Mouse (Mus musculus): ENCODE measurements around the gene Sbno2. TPM values are rescaled to one million over a fixed set of nuclear protein-coding genes. Genes with fewer than 3 reads are reported as not detected.

Sbno2 gene
- total RNA-seq, 2 experiments from 2014 or later, result 24.5 to 42.4 TPM

GRCm38 (mm10) chr10:80095547-80095946 is 9.8 kb downstream of the Sbno2 start:
- no peak for ATAC-seq (replicated peaks; ENCODE audit: poor library complexity, severe bottlenecking)

DNA sequence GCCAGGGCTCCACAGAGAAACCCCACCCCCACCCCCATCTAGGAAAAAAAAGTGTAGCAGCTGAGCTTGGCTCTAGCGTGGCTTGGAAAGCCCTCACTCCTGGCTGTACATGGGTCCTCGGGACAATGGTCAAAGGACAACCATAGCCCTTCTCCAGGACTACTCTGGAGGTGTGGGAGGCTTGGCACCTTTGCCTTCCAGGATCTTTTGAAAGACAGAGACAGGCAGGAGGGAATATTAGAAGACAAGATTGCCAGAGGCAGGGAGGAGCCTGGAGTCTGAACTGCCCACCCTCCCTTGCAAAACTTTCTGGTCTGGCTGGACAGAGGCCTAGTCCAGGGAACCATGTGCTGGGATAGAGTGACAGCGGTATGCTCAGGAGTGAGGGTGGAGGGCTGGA is 10.7 kb downstream of the Sbno2 start:
- ATAC-seq (replicated peaks; ENCODE audit: poor library complexity, severe bottlenecking), result no peak

GRCm38 (mm10) chr10:80094085-80094484 is 11.3 kb downstream of the Sbno2 start:
- no peak for ATAC-seq (replicated peaks; ENCODE audit: poor library complexity, severe bottlenecking)

GRCm38 (mm10) chr10:80092690-80093089 is 12.7 kb downstream of the Sbno2 start:
- ATAC-seq (replicated peaks; ENCODE audit: poor library complexity, severe bottlenecking), result no peak

- ATAC-seq (replicated peaks; ENCODE audit: poor library complexity, severe bottlenecking), result no peak
These were observed 13.8 kb downstream of the Sbno2 start for GRCm38 (mm10) chr10:80091527-80091926.

DNA sequence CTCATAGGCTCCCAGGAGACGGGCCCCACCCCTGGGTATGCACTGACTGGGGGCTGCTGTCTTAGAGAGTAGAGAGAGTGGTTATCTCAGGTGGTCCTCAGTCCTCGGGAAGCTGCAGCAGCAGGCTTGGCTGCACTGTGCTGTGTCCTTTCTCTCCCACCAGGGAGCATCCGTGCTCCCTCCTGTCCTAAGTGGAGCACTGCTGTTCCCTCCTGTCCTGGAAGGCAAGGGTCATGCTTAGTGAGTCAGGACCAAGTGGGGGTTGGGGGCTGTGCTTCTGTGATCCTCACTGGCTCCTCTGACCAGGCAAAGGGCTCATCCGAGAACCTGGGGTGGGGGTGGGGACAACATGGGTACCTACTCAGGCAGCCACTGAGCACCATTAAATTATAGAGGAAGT is 16.2 kb downstream of the Sbno2 start:
- no peak for ATAC-seq (replicated peaks; ENCODE audit: poor library complexity, severe bottlenecking)

GRCm38 (mm10) chr10:80087483-80087882 is 17.9 kb downstream of the Sbno2 start:
- peak; percentile 39 for ATAC-seq (replicated peaks; ENCODE audit: poor library complexity, severe bottlenecking)

DNA sequence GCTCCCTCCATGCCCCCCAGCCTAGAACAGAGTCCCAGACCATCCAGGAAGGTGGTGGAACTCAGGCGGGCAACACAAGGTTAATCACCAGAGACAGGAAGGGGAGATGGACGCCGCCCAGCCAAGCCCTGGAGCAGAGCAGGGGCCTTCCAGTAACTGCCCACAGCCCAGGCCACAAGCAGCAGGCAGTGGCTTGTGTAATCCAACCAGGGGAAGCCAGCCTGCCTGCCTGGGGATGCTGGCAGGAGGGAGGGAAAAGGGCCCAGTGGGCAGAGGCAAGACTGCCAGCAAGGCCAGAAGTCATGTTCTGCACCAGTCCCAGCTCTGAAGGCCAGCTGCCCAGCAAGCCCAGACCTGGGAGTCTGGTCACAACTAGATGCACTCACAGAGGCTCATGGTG is 18.5 kb downstream of the Sbno2 start:
- peak; percentile 86 for ATAC-seq (replicated peaks; ENCODE audit: poor library complexity, severe bottlenecking)

DNA sequence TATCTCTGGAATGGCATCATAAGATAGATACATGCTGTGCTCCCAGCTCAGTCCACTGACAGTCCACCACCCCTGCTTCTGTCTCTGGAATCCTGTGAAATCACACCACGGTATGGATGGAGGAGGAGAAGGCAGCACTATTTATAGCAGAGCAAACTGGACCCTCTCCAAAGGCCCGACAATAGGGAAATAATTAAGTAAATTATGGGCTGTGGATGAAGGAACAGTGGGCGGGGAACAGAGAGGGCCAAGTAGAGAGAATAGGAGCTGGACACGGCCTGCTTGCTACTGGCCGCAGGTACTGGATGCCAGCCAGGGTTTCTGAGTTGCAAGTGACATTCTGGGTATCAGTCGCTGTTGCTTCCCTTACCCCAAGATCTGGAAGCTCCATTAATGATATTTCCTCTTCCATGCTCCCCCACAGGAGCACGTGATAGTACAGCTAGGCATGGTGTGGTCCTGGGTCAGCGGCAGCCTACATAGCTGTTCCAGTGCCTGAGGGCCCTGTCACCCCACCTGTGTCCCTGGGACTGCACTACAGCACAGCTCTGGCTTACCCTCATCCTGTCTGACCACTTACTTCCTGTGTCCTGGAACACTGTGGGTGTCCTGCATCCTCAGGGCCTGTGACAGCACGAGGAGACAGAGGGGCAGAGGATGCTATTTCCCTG is 20.4 kb downstream of the Sbno2 start:
- ATAC-seq (replicated peaks; ENCODE audit: poor library complexity, severe bottlenecking), result no peak

- ATAC-seq (replicated peaks; ENCODE audit: poor library complexity, severe bottlenecking), result no peak
These were observed 24.3 kb downstream of the Sbno2 start for GRCm38 (mm10) chr10:80081075-80081474.

GRCm38 (mm10) chr10:80080396-80081070 is 24.8 kb downstream of the Sbno2 start:
- no peak for ATAC-seq (replicated peaks; ENCODE audit: poor library complexity, severe bottlenecking)

DNA sequence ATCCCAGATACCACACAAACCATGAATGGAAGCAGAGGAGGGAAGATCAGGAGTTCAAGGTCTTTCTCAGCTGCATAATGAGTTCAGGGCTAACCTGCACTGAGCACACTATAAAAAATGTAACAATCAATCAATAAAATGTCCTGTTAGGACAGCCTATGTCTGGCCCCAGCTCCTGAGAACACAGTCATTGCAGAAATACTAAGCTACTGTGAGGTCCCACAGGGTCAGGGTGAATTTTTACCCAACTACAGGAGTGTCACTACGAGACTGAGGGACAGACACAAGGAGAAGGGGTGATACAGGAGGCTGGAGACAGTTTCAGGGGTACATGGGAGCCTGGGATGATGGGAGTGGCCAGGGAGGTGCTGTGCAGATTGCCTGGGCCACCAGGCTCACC is 27.0 kb downstream of the Sbno2 start:
- ATAC-seq (replicated peaks; ENCODE audit: poor library complexity, severe bottlenecking), result no peak

- no peak for ATAC-seq (replicated peaks; ENCODE audit: poor library complexity, severe bottlenecking)
These were observed 28.1 kb downstream of the Sbno2 start for GRCm38 (mm10) chr10:80077312-80077711.

DNA sequence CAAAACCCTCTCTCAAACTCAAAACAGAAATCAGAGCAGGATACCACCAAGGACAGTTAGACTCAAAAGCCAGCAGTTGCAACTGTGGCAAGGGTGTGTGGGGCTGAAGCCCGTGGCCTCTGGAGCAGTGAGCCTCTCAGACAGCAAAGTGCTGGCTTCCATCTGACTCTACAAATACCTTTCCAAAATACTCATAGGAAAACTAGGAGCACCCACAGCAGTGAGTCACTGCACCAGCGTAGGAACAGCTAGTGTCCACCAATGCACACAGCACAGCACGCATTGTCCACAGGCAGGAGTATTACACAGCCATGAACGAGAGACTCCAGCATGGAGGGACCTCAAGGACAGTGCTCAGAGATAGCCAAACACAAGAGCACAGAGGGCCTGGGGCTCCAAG is 29.0 kb downstream of the Sbno2 start:
- ATAC-seq (replicated peaks; ENCODE audit: poor library complexity, severe bottlenecking), result no peak

GRCm38 (mm10) chr10:80075924-80076323 is 29.4 kb downstream of the Sbno2 start:
- no peak for ATAC-seq (replicated peaks; ENCODE audit: poor library complexity, severe bottlenecking)

- peak; percentile 78 for ATAC-seq (replicated peaks; ENCODE audit: poor library complexity, severe bottlenecking)
These were observed 30.4 kb downstream of the Sbno2 start for GRCm38 (mm10) chr10:80074813-80075601.

DNA sequence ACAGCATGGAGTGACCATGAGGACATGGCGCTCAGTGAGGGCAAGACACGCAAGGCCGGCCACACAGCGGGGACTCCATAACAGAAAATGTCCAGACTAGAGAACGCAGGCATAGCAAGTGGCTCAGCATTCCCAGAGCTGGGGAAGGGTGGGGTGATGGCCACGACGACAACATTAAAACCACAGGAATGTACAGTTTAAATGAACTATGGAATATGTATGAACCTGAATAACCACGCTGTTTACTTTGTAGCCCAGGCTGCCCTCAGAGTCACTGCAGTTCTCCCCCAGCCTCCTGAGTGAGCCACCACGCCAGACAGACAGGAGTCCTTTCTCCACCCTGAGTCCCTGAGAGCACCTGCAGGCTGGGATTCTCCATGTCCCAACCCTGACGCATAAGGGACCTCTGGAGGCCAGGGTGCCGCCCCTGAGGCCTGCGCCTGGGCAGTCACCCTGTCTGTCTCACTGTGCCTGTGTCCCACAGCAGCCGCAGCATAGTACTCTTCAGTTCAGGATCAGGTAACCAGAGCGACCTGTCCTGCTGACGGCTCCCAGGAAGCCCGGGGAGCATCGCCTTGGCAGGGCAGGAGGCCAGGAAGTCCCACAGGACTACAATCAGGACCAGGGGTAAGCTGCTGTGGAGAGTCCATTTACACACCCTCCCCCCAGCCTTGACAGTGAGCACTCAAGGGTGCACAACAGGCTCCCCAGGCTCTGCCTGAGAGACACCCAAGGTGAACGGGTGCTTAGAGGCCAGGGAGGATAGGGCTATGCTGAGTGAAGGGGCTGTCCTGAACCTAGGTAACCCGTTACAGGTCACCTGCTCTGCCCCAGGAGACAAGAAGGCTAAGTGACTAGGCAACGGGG is 32.5 kb downstream of the Sbno2 start:
- no peak for ATAC-seq (replicated peaks; ENCODE audit: poor library complexity, severe bottlenecking)

DNA sequence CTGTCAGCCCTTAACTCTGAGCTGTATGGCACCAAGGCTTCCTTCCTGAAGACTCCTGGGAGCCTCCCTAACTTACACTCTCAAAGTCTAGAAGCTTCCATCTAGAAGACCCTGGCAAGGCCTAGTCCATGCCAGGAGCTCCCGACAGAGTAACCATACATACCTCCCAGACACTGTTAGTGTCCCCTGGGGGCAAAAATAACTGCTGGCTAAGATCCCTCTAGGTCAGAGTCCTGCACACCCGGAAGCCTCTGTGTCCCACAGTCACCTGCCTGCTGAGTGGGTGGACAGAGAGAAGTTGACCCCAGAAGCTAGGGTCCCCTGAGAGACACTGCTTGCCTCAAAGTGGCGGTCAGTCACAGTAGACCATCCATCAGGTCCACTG is 33.9 kb downstream of the Sbno2 start:
- no peak for ATAC-seq (replicated peaks; ENCODE audit: poor library complexity, severe bottlenecking)

DNA sequence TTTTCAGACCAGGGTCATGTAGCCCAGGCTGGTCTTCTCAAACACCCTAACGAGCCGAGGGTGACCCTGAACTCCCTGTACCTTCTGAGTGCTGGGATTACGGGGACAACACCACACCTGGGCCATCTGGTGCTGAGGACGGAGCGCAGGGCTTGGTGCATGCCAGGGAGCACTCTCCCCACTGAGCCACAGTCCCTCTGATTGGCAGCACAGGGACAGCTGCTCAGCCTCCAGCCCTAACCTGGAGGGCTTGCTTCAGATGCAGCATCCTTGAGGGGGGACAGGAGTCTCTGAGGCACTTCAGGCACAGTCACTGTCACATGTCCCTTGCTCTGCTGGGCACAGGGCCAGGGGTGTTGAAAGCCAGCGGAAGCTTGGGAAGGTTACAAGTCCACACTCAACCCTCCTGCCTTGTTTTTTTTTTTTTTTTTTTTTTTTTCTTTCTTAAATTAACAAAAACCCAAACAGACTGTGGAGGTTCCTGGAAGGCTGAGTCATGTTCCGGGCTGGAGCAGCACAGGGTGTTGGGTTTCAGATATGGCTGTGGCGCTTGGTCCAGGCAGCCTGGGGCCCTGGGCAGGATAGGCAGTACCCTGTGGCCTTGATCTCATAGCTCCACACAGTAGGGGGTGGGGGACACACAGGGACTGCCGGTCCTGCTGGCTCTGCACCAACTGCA is 34.4 kb downstream of the Sbno2 start:
- ATAC-seq (replicated peaks; ENCODE audit: poor library complexity, severe bottlenecking), result peak; percentile 68

DNA sequence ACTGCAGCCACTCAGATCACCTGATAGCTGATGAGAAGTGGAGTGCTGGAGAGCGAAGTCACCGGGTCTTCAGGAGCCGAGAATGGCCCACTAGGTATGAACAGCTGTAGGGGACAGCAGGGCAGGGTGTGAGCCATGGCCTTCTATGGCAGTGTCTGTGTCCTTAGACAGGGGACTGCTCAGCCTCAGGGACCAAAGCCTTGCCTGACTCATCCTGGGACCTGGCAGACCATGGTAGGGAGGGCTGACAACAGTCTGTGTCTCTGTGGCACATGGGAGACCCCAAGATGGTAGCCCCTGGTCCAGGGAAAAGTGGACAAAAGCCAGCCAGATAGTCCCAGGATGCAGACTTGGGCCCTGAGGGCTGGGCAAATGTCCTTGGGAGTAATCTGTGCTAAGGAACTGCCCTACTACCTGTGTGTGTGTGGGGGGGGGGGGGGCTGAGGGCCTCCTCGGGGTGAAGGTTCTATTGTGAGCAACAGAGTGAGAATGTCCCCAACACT is 35.4 kb downstream of the Sbno2 start:
- no peak for ATAC-seq (replicated peaks; ENCODE audit: poor library complexity, severe bottlenecking)
